Mouse (Mus musculus): ENCODE results near the gene Ttc28. TPM values are rescaled to one million over a fixed set of nuclear protein-coding genes. Genes with fewer than 3 reads are reported as not detected.
"Not testable (repeated sequence)": the region's sequence is repeated elsewhere in the genome, so short reads cannot be mapped to it uniquely, and the experiment has no call there.

The Ttc28 gene
- total and polyA plus RNA-seq, 2 experiments from 2014 or later = 14.5 to 50.4 TPM

DNA sequence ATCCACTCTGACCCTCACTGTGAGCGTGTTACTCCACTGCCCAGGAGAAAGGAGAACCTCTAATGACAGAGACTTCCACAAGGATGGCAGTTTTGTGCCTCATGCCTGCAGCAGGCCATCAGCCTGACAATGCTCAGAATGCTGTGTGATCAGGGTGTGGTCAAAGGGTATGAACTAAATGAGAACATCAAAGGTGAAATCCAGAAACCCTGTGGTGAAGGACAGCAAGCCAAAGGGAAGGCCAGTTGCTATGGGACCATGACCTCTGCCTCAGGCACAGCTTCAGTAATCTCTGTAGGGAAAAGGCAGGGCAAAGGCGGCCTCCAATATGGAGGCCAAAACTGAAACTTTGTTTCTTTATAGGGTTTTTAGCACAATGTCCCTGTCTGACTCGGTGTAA is 372.5 kb downstream of the Ttc28 start:
- ATAC-seq (no peak), DNase-seq (no peak)
- no peak overlapping the region for H3K4me3 ChIP-seq (ENCODE audit: low read depth, low read length)
- TF ChIP-seq CTCF (IDR thresholded peaks at IDR 0.05; ENCODE audit: low read depth) = no peak
- no peaks in the 10 kb centered on the region for H3K27me3 ChIP-seq (ENCODE audit: insufficient read depth, low read length)
- H3K36me3 ChIP-seq (ENCODE audit: insufficient read depth) = 0 out of 2 replicates have a peak, but pooled peaks cover 9% of the 10 kb centered on the region
- peaks cover 26% of the 10 kb centered on the region for H3K4me1 ChIP-seq (ENCODE audit: insufficient read depth)
- H3K27ac ChIP-seq (ENCODE audit: low read depth, low read length) = no peak overlapping the region
- WGBS = 90% methylated on average over 3 of the region's 3 CpGs
- H3K4me2 ChIP-seq (ENCODE audit: low read depth) = no peak overlapping the region
- no peak overlapping the region for H3K9ac ChIP-seq
- no peaks in the 10 kb centered on the region for H3K9me3 ChIP-seq (ENCODE audit: low read length)

DNA sequence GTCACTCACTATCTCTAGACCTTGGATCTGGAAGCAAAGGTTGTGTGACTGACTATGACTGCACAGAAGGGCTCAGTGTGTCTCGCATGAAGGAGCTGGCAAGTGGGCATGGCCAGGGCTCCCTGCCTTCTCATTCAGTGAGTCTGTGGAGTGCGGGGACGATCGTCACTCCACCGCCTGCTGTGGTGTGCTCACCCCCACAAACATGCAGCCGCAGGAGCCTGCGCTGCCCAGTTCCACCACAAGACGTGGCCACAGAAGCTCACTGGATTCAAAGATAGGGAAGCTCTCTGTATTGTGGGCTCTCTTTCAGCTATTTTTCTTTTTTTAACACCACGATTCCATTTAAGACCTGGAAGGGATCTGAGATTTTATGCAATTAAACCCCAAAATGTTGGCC is 374.8 kb downstream of the Ttc28 start:
- Histone ChIP-seq H3K4me1 (ENCODE audit: insufficient read depth) (peaks cover 26% of the 10 kb centered on the region), H3K9ac (no peak overlapping the region), H3K36me3 (ENCODE audit: insufficient read depth) (0 out of 2 replicates have a peak, but pooled peaks cover 5% of the 10 kb centered on the region), H3K9me3 (ENCODE audit: low read length) (no peaks in the 10 kb centered on the region), H3K27me3 (ENCODE audit: insufficient read depth, low read length) (no peaks in the 10 kb centered on the region), H3K4me2 (ENCODE audit: low read depth) (no peak overlapping the region), H3K4me3 (ENCODE audit: low read depth, low read length) (no peak overlapping the region), H3K27ac (ENCODE audit: low read depth, low read length) (0 out of 2 replicates have a peak overlapping the region, but pooled peaks have one; percentile 21)
- no peak for DNase-seq
- WGBS = 56% methylated on average over 9 of the region's 9 CpGs
- peak; percentile 23; the same call in 1 of the 2 replicates for ATAC-seq
- TF ChIP-seq CTCF (IDR thresholded peaks at IDR 0.05; ENCODE audit: low read depth) = peak; percentile 22

DNA sequence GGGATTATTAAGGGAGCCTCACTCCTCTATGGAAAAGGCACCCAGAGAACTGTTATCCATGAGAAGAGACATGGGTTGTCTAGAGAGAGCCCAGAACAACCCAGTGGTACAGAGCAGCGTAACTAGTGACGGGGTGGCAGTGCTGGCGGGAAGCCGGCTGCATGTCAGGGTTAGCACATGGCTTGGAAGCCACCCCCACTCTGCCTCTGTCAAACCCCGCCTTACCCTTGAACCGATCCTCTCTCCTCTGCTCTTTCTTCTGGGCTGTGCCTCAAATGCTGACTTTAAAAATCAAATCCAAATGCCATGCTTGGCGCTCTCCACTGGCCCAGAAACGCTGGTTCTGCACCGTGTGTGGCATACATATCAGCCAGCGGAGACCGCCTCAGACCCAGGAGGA is 375.2 kb downstream of the Ttc28 start:
- no peak for DNase-seq
- Histone ChIP-seq H3K9ac (no peak overlapping the region), H3K4me2 (ENCODE audit: low read depth) (no peak overlapping the region), H3K4me1 (ENCODE audit: insufficient read depth) (peaks cover 26% of the 10 kb centered on the region), H3K27me3 (ENCODE audit: insufficient read depth, low read length) (no peaks in the 10 kb centered on the region), H3K4me3 (ENCODE audit: low read depth, low read length) (no peak overlapping the region), H3K27ac (ENCODE audit: low read depth, low read length) (0 out of 2 replicates have a peak overlapping the region, but pooled peaks have one; percentile 40), H3K9me3 (ENCODE audit: low read length) (no peaks in the 10 kb centered on the region), H3K36me3 (ENCODE audit: insufficient read depth) (0 out of 2 replicates have a peak, but pooled peaks cover 5% of the 10 kb centered on the region)
- peak; percentile 37 for ATAC-seq
- TF ChIP-seq CTCF (IDR thresholded peaks at IDR 0.05; ENCODE audit: low read depth) = no peak
- 61% methylated on average over 11 of the region's 11 CpGs for WGBS

GRCm38 (mm10) chr5:111256181-111256580 is 376.6 kb downstream of the Ttc28 start:
- ATAC-seq (peak; percentile 68), DNase-seq (peak; percentile 61)
- Histone ChIP-seq H3K9ac (no peak overlapping the region), H3K27me3 (ENCODE audit: insufficient read depth, low read length) (no peaks in the 10 kb centered on the region), H3K27ac (ENCODE audit: low read depth, low read length) (peak overlapping the region; percentile 66), H3K9me3 (ENCODE audit: low read length) (no peaks in the 10 kb centered on the region), H3K36me3 (ENCODE audit: insufficient read depth) (0 out of 2 replicates have a peak, but pooled peaks cover 3% of the 10 kb centered on the region), H3K4me2 (ENCODE audit: low read depth) (0 out of 2 replicates have a peak overlapping the region, but pooled peaks have one; percentile 8), H3K4me3 (ENCODE audit: low read depth, low read length) (no peak overlapping the region), H3K4me1 (ENCODE audit: insufficient read depth) (peaks cover 26% of the 10 kb centered on the region)
- peak; percentile 3; the same call in 1 of the 2 replicates for TF ChIP-seq CTCF (IDR thresholded peaks at IDR 0.05; ENCODE audit: low read depth)
- WGBS = 20% methylated on average over 7 of the region's 7 CpGs

GRCm38 (mm10) chr5:111257127-111257526 is 377.5 kb downstream of the Ttc28 start:
- no peak overlapping the region for H3K4me2 ChIP-seq (ENCODE audit: low read depth)
- DNase-seq = peak; percentile 84
- 2% methylated on average over 2 of the region's 2 CpGs for WGBS
- no peaks in the 10 kb centered on the region for H3K36me3 ChIP-seq (ENCODE audit: insufficient read depth)
- peak; percentile 85 for TF ChIP-seq CTCF (IDR thresholded peaks at IDR 0.05; ENCODE audit: low read depth)
- no peak overlapping the region for H3K4me3 ChIP-seq (ENCODE audit: low read depth, low read length)
- H3K27me3 ChIP-seq (ENCODE audit: insufficient read depth, low read length) = no peaks in the 10 kb centered on the region
- peak overlapping the region; percentile 66; the same call in 1 of the 2 replicates for H3K27ac ChIP-seq (ENCODE audit: low read depth, low read length)
- peaks cover 28% of the 10 kb centered on the region for H3K4me1 ChIP-seq (ENCODE audit: insufficient read depth)
- H3K9me3 ChIP-seq (ENCODE audit: low read length) = no peaks in the 10 kb centered on the region
- H3K9ac ChIP-seq = no peak overlapping the region
- peak; percentile 54; the same call in 1 of the 2 replicates for ATAC-seq

DNA sequence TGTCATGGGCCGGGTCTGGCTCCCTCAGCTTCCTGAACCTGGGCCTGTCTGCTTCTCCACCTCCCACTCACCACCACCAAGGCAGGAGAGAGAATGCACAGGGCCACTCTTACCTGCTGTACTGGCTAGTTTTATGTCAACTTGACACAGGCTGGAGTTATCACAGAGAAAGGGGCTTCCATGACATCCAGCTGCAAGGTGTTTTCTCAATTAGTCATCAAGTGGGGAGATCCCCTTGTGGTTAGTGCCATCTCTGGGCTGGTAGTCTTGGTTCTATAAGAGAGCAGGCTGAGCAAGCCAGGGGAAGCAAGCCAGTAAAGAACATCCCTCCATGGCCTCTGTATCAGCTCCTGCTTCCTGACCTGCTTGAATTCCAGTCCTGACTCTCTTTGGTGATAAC is 381.6 kb downstream of the Ttc28 start:
- 0 out of 2 replicates have a peak overlapping the region, but pooled peaks have one; percentile 5 for H3K27ac ChIP-seq (ENCODE audit: low read depth, low read length)
- H3K4me3 ChIP-seq (ENCODE audit: low read depth, low read length); ATAC-seq; H3K4me2 ChIP-seq (ENCODE audit: low read depth); DNase-seq; H3K27me3 ChIP-seq (ENCODE audit: insufficient read depth, low read length); H3K36me3 ChIP-seq (ENCODE audit: insufficient read depth); H3K9me3 ChIP-seq (ENCODE audit: low read length); H3K9ac ChIP-seq: not testable (repeated sequence)
- peaks cover 19% of the 10 kb centered on the region for H3K4me1 ChIP-seq (ENCODE audit: insufficient read depth)
- 93% methylated on average over 1 of the region's 1 CpGs for WGBS

GRCm38 (mm10) chr5:111261733-111262573 is 382.4 kb downstream of the Ttc28 start:
- peak; percentile 40 for DNase-seq
- Histone ChIP-seq H3K4me3 (ENCODE audit: low read depth, low read length) (no peak overlapping the region), H3K27me3 (ENCODE audit: insufficient read depth, low read length) (no peaks in the 10 kb centered on the region), H3K9ac (no peak overlapping the region), H3K4me1 (ENCODE audit: insufficient read depth) (peaks cover 11% of the 10 kb centered on the region), H3K4me2 (ENCODE audit: low read depth) (no peak overlapping the region), H3K36me3 (ENCODE audit: insufficient read depth) (peaks cover 6% of the 10 kb centered on the region), H3K9me3 (ENCODE audit: low read length) (no peaks in the 10 kb centered on the region), H3K27ac (ENCODE audit: low read depth, low read length) (peak overlapping the region; percentile 68)
- WGBS = 51% methylated on average over 13 of the region's 13 CpGs
- peak; percentile 50 for ATAC-seq
- no peak for TF ChIP-seq CTCF (IDR thresholded peaks at IDR 0.05; ENCODE audit: low read depth)
